Mouse (Mus musculus) lung, adult 2 months (tissue): ENCODE measurements around the gene Hyal2. TPM values are rescaled to one million over a fixed set of nuclear protein-coding genes. Genes with fewer than 3 reads are reported as not detected.

Source experiments
- DNase-seq: peaks from one replicate; pipeline ENCODE4 v3.0.0; 2022
- H3K4me1 ChIP-seq: fragments of 200-500 bp; 2 replicates; pipeline ENCODE4 v1.6.1; 2011; ENCODE audit warnings: low read length; ENCODE audit not compliant: control insufficient read depth, insufficient read depth
- H3K4me3 ChIP-seq: fragments of 200-500 bp; replicated peaks from 2 replicates; pipeline ENCODE3; 2011; ENCODE audit warnings: low read depth, mild to moderate bottlenecking, control low read depth, low read length; ENCODE audit errors: extremely low read depth
- CTCF ChIP-seq: fragments of 200-500 bp; IDR thresholded peaks from 2 replicates; pipeline ENCODE4 v1.5.1; 2011; ENCODE audit warnings: mild to moderate bottlenecking, low read length, control low read depth; ENCODE audit not compliant: insufficient read depth
- POLR2A ChIP-seq: fragments of 200-500 bp; IDR thresholded peaks from 2 replicates; pipeline ENCODE4 v1.6.1; 2011; ENCODE audit warnings: low read depth, mild to moderate bottlenecking, control low read depth, low read length, borderline replicate concordance; ENCODE audit errors: extremely low read depth
- WGBS: fragments of 180-500 bp; shearing (Covaris S2); methylation state at CpG from one replicate; pipeline ENCODE4 v1.1.7; 2018; 5-methylcytosine and 5-hydroxymethylcytosine counted together
- polyA plus RNA-seq: library from polyadenylated mRNA; depleted of rRNA; stranded (reverse); fragments of >200 nt; gene quantifications from 2 replicates; pipeline ENCODE4 v1.2.3, GENCODE M21; 2012

Gene Hyal2
- polyA plus RNA-seq, 1 experiment = 235 TPM

GRCm38 (mm10) chr9:107576357-107577107 lies 8.8 kb downstream of the Hyal2 start, which contains the start of gene Hyal1:
Hyal1 (plus strand) TSS chr9:107576927.
- peak; percentile 71 for DNase-seq
- TF ChIP-seq POLR2A (peak; percentile 89; the same call in 1 of the 2 replicates), CTCF (no peak)
- 11% methylated on average over 16 of the region's 16 CpGs for WGBS
- H3K4me3 ChIP-seq = peak within 1 kb of the TSS; percentile 63
- H3K4me1 ChIP-seq = peaks cover 16% of the 10 kb centered on the region

DNA sequence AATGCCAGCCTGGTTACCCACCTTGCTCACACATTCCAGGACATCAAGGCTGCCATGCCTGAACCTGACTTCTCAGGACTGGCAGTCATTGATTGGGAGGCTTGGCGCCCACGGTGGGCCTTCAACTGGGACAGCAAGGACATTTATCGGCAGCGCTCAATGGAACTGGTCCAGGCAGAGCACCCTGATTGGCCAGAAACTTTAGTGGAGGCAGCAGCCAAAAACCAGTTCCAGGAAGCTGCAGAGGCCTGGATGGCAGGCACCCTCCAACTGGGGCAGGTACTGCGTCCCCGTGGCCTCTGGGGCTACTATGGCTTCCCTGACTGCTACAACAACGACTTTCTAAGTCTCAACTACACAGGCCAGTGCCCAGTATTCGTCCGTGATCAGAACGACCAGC lies 10.1 kb downstream of the Hyal2 start:
- no peak for TF ChIP-seq POLR2A
- no peak for TF ChIP-seq CTCF
- Histone ChIP-seq H3K4me3 (no peak overlapping the region), H3K4me1 (peaks cover 15% of the 10 kb centered on the region; the same call in 1 of the 2 replicates)
- 91% methylated on average over 10 of the region's 10 CpGs for WGBS
- no peak for DNase-seq

GRCm38 (mm10) chr9:107578587-107578986 lies 10.8 kb downstream of the Hyal2 start, which contains the start of gene Naa80:
Naa80 (plus strand) TSS chr9:107578887.
- DNase-seq = no peak
- 77% methylated on average over 3 of the region's 3 CpGs for WGBS
- Histone ChIP-seq H3K4me1 (peaks cover 15% of the 10 kb centered on the region; the same call in 1 of the 2 replicates), H3K4me3 (no peak within 1 kb of the TSS)
- TF ChIP-seq CTCF (no peak), POLR2A (no peak)

- no peak overlapping the region for H3K4me3 ChIP-seq
Observed at GRCm38 (mm10) chr9:107579023-107579900, 11.5 kb downstream of the Hyal2 start.

GRCm38 (mm10) chr9:107580501-107581317 lies 13.0 kb downstream of the Hyal2 start, which contains the start of gene Hyal3:
Hyal3 (plus strand) TSS chr9:107580818.
- Histone ChIP-seq H3K4me1 (peaks cover 15% of the 10 kb centered on the region; the same call in 1 of the 2 replicates), H3K4me3 (peak within 1 kb of the TSS; percentile 86)
- peak; percentile 86 for DNase-seq
- TF ChIP-seq POLR2A = peak; percentile 96; the same call in 1 of the 2 replicates
- no peak for TF ChIP-seq CTCF
- WGBS = under 1% methylated on average over 32 of the region's 32 CpGs

More at GRCm38 (mm10) chr9:107579023-107579900, 11.5 kb downstream of the Hyal2 start:
- DNase-seq = no peak
- 93% methylated on average over 14 of the region's 14 CpGs for WGBS
- H3K4me1 ChIP-seq = peaks cover 15% of the 10 kb centered on the region; the same call in 1 of the 2 replicates
- no peak for TF ChIP-seq CTCF
- no peak for TF ChIP-seq POLR2A

DNA sequence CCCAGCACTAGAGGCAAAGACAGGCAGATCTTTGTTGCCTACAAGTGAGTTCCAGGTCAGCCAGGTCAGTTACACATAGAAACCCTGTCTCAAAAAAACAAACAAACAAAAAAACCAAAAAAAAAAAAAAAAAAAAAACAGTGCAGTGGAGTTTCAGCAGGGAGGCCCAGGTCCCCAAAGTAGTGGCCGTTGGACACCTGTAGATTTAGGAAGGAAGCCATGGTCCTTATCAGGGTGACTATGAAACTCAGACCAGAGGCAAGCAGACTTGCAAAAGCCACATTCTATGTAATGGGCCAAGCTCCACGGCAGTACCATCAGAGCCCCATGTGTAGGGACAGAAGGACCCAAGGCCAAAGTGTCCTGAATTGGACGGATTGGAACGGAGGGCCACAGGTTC lies 13.8 kb downstream of the Hyal2 start:
- peaks cover 11% of the 10 kb centered on the region; the same call in 1 of the 2 replicates for H3K4me1 ChIP-seq
- 58% methylated on average over 4 of the region's 4 CpGs for WGBS
- peak overlapping the region; percentile 86 for H3K4me3 ChIP-seq
- DNase-seq = no peak
- TF ChIP-seq CTCF = no peak
- TF ChIP-seq POLR2A = no peak

DNA sequence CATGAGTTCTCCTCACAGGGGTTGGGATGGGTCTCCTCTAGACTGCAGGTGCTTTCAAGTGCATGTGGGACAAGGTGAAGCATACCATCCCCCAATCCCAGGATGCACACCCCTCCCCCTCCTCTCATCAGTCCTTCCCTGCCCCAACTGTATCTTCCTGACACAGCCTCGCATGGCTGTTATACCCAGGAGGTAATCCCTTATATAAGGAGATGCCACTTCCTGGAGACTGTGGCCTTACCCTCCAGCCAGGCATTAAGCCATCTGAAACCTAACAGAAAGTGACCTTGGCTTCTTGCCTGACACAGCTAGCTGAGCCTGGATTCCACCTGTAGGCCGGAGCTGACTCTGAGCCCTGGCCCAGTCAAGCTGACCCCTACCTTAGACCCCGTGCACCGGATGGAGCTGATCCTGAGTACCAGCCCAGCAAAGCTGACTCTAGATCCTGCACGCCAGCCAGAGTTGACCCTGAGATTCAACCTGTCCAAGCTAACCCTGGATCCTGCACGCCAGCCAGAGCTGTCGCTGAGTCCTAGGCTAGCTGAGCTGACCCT lies 14.8 kb downstream of the Hyal2 start:
- H3K4me3 ChIP-seq = no peak overlapping the region
- TF ChIP-seq CTCF (no peak), POLR2A (no peak)
- no peak for DNase-seq
- 77% methylated on average over 7 of the region's 7 CpGs for WGBS
- H3K4me1 ChIP-seq = peaks cover 9% of the 10 kb centered on the region; the same call in 1 of the 2 replicates

DNA sequence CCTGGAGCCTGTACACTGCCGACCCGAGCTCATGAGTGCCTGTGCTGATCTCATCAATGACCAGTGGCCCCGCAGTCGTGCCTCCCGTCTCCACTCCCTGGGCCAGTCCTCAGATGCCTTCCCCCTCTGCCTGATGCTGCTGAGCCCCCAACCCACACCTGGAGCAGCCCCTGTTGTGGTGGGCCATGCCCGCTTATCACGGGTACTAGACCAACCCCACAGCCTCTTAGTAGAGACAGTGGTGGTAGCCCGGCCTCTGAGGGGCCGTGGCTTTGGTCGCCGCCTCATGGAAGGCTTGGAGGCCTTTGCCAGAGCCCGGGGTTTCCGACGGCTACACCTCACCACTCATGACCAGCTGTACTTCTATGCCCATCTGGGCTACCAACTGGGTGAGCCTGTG lies 15.4 kb downstream of the Hyal2 start:
- Histone ChIP-seq H3K4me3 (no peak overlapping the region), H3K4me1 (peaks cover 7% of the 10 kb centered on the region; the same call in 1 of the 2 replicates)
- 90% methylated on average over 14 of the region's 14 CpGs for WGBS
- TF ChIP-seq CTCF (no peak), POLR2A (no peak)
- DNase-seq = no peak

DNA sequence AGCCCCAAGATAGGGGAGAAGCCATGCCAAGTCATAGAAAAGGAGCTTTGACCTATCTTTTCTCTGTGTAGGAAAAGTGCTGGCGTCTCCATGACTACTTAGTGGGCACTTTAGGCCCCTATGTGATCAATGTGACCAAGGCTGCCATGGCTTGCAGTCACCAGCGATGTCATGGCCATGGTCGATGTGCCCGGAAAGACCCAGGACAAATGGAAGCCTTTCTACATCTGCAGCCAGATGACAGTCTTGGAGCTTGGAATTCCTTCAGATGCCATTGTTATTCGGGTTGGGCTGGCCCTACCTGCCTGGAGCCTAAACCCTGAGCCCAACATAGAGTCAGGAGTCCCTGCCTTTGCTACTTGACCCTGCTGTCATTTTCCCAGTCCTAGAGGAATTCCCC lies 18.8 kb downstream of the Hyal2 start:
- TF ChIP-seq POLR2A (no peak), CTCF (no peak)
- DNase-seq = no peak
- Histone ChIP-seq H3K4me1 (peaks cover 9% of the 10 kb centered on the region), H3K4me3 (no peak overlapping the region)
- WGBS = 81% methylated on average over 5 of the region's 5 CpGs
